Mouse (Mus musculus): ENCODE measurements around the gene Igsf3. TPM values are rescaled to one million over a fixed set of nuclear protein-coding genes. Genes with fewer than 3 reads are reported as not detected.

Igsf3 gene
- polyA plus RNA-seq, 1 experiment from 2014 or later = 35.3 TPM

DNA sequence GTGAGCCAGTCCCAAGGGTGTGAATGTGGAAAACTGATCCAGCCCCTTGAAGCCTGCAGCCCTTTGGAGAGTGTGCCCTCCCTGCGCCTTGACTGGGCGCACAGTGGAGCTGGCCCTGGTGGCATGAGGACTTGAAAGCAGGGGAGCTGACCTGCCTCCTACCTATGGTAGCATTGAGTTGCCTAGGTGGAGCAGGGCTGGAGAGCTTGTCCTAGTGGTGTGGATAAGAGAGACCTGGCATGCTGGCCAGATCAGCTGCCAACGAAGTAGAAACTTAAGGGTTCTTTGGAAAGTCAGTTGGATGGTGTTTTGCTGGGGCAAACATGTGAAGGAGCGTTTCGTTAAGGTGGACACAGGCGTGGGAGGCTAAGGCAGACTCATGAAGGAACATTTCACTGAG lies 105.1 kb downstream of the Igsf3 start:
- no peaks in the 10 kb centered on the region for H3K27me3 ChIP-seq (ENCODE audit: control insufficient read depth, insufficient read depth, low read length)
- no peaks in the 10 kb centered on the region for H3K4me1 ChIP-seq (ENCODE audit: control insufficient read depth, insufficient read depth, low read length)
- ATAC-seq (ENCODE audit: insufficient read depth, low FRiP score) = no peak
- 94% methylated on average over 6 of the region's 6 CpGs for WGBS
- H3K9me3 ChIP-seq (replicated peaks; ENCODE audit: control insufficient read depth, low read length) = no peaks in the 10 kb centered on the region
- no peak overlapping the region for H3K9ac ChIP-seq (ENCODE audit: low read length)
- H3K4me3 ChIP-seq (replicated peaks; ENCODE audit: low read length) = no peak overlapping the region
- no peaks in the 10 kb centered on the region for H3K36me3 ChIP-seq (ENCODE audit: control insufficient read depth, insufficient read depth, low read length)
- no peak overlapping the region for H3K27ac ChIP-seq (ENCODE audit: low read length)
- H3K4me2 ChIP-seq (ENCODE audit: low read depth, low read length) = no peak overlapping the region

DNA sequence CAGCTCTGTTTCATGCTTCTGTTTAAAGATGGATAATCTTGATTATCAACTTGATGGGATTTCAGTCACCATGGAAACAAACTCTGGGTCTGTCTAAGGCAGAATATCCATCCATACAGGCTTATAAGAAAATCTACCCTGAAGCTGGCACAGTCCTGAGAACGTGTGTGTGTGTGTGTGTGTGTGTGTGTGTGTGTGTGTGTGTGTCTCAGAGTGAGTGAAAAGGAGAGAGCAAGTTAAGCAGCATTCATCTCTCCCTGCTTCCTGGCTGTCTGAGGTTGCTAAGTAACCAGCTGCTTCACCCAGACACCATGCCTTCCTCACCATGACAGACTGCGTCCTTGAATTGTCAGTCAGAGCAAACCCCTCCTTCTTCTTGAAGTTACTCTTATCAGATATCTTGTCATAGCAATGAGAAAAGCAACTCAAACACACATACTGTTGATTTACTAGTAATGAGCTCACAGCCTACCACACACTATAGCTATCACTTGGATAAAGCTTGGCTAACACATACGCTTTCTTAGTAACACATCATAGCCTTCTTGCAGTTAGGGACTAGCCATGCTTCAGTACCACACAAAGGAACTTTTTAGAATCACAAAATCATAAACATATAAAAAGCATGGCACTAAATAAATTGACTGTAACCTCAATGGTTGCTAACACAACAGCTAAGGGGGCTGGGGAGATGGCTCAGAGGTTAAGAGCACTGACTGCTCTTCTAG lies 106.5 kb downstream of the Igsf3 start:
- WGBS = 58% methylated on average over 3 of the region's 3 CpGs
- no peaks in the 10 kb centered on the region for H3K9me3 ChIP-seq (replicated peaks; ENCODE audit: control insufficient read depth, low read length)
- no peaks in the 10 kb centered on the region for H3K4me1 ChIP-seq (ENCODE audit: control insufficient read depth, insufficient read depth, low read length)
- H3K4me3 ChIP-seq (replicated peaks; ENCODE audit: low read length) = no peak overlapping the region
- no peak overlapping the region for H3K4me2 ChIP-seq (ENCODE audit: low read depth, low read length)
- no peak overlapping the region for H3K27ac ChIP-seq (ENCODE audit: low read length)
- H3K27me3 ChIP-seq (ENCODE audit: control insufficient read depth, insufficient read depth, low read length) = no peaks in the 10 kb centered on the region
- no peak overlapping the region for H3K9ac ChIP-seq (ENCODE audit: low read length)
- no peak for ATAC-seq (ENCODE audit: insufficient read depth, low FRiP score)
- no peaks in the 10 kb centered on the region for H3K36me3 ChIP-seq (ENCODE audit: control insufficient read depth, insufficient read depth, low read length)

DNA sequence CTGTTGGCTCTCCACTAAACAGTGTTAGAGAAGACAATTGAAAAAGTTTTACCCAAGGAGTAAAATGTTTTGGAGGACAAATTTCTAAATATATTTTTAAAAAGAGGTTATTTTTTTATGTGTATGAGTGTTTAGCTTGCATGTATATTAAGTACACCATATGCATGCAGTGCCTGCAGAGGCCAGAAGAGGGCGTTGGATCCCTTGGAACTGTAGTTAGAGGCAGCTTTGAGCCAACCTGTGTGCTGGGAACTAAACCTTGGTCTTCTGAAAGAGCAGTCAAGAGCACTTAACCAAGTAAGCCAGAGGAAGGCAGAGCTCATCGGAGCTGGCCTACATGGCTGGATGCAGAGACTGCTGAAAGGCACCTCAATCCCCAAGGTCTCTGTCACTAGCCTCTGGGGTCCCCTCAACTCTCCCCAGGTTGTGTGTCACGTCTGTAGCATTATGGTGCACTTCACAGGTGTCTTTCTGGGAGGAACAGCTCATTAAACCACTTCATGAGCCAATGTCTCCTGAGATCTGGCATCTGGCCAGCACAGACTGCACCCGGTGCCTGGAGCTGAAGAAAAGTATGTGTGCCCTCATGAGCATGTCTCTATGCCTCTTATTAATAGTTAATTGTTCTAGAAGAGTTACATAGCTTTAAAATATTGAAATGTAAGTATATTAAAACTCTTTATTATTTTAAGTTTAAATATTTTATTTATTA lies 109.3 kb downstream of the Igsf3 start:
- no peak overlapping the region for H3K4me2 ChIP-seq (ENCODE audit: low read depth, low read length)
- H3K4me3 ChIP-seq (replicated peaks; ENCODE audit: low read length) = no peak overlapping the region
- WGBS = 38% methylated on average over 4 of the region's 4 CpGs
- H3K9me3 ChIP-seq (replicated peaks; ENCODE audit: control insufficient read depth, low read length) = no peaks in the 10 kb centered on the region; the same call in 1 of the 2 replicates
- ATAC-seq (ENCODE audit: insufficient read depth, low FRiP score) = no peak
- H3K36me3 ChIP-seq (ENCODE audit: control insufficient read depth, insufficient read depth, low read length) = no peaks in the 10 kb centered on the region
- no peaks in the 10 kb centered on the region for H3K27me3 ChIP-seq (ENCODE audit: control insufficient read depth, insufficient read depth, low read length)
- no peak overlapping the region for H3K9ac ChIP-seq (ENCODE audit: low read length)
- H3K27ac ChIP-seq (ENCODE audit: low read length) = no peak overlapping the region
- H3K4me1 ChIP-seq (ENCODE audit: control insufficient read depth, insufficient read depth, low read length) = no peaks in the 10 kb centered on the region

DNA sequence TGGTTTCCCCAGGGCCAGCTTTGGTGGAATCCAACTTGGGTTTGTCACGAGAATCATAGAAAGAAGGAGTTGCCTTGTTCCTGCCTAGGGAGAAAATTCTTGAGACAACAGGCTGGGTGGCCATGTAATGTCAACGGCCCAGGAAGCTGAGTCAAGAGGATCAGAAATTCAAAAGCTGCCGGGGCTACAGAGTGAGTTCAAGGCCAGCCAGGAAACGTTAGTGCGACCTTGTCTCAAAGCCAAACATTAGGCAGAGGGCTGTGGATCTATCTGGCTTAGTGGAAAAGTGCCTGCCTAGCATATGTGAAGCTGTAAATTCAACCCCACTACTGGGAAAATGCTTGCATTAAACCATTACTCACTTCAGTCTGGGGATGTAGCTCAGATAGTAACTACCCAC lies 110.6 kb downstream of the Igsf3 start:
- no peaks in the 10 kb centered on the region for H3K36me3 ChIP-seq (ENCODE audit: control insufficient read depth, insufficient read depth, low read length)
- no peaks in the 10 kb centered on the region for H3K4me1 ChIP-seq (ENCODE audit: control insufficient read depth, insufficient read depth, low read length)
- H3K27me3 ChIP-seq (ENCODE audit: control insufficient read depth, insufficient read depth, low read length) = no peaks in the 10 kb centered on the region
- no peak for ATAC-seq (ENCODE audit: insufficient read depth, low FRiP score)
- WGBS = 65% methylated on average over 5 of the region's 5 CpGs
- no peak overlapping the region for H3K4me2 ChIP-seq (ENCODE audit: low read depth, low read length)
- no peak overlapping the region for H3K9ac ChIP-seq (ENCODE audit: low read length)
- no peaks in the 10 kb centered on the region; the same call in 1 of the 2 replicates for H3K9me3 ChIP-seq (replicated peaks; ENCODE audit: control insufficient read depth, low read length)
- H3K27ac ChIP-seq (ENCODE audit: low read length) = no peak overlapping the region
- no peak overlapping the region for H3K4me3 ChIP-seq (replicated peaks; ENCODE audit: low read length)

DNA sequence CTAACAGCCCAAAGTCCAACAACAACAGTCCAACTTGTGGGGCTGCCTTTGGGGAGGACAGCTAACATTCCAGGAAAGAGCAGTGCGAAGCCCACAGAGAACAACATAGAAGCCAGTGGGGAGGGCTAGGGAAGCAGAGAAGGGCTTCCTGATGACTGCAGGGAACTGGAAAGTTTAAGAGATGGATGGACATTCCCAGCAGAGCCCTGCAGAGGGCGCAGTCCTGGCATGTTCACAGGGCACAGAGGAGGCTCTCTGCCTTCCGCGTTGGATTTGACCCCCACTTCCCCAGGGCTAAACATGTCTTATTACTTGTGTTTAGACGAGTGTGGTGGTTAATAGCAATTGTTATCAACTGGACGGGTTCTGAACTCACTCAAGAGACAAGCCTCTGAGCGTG lies 111.3 kb downstream of the Igsf3 start:
- H3K36me3 ChIP-seq (ENCODE audit: control insufficient read depth, insufficient read depth, low read length) = no peaks in the 10 kb centered on the region
- no peaks in the 10 kb centered on the region; the same call in 1 of the 2 replicates for H3K9me3 ChIP-seq (replicated peaks; ENCODE audit: control insufficient read depth, low read length)
- no peak overlapping the region for H3K27ac ChIP-seq (ENCODE audit: low read length)
- H3K4me3 ChIP-seq (replicated peaks; ENCODE audit: low read length) = no peak overlapping the region
- H3K27me3 ChIP-seq (ENCODE audit: control insufficient read depth, insufficient read depth, low read length) = no peaks in the 10 kb centered on the region
- no peak for ATAC-seq (ENCODE audit: insufficient read depth, low FRiP score)
- H3K4me2 ChIP-seq (ENCODE audit: low read depth, low read length) = no peak overlapping the region
- H3K9ac ChIP-seq (ENCODE audit: low read length) = no peak overlapping the region
- H3K4me1 ChIP-seq (ENCODE audit: control insufficient read depth, insufficient read depth, low read length) = no peaks in the 10 kb centered on the region
- 72% methylated on average over 7 of the region's 7 CpGs for whole genome bisulfite sequencing

DNA sequence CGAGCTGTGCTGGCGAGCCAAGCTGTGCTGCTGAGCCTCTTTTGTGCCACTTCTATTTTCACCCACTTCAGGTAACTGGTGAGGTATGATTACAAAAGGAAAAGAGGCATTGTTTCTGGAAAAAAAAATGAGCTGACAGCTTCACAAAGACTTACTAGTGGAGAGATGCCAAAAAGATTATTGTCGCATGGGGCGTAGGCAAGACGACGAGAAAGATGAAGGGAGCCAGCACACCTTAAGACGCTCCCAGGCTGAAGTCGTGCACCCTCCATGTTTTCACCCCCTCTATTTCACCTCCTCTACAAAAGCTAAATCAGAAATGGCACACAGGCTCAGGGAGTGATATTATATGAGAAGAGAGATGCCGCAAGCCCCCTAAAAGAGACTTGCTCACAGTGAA lies 113.6 kb downstream of the Igsf3 start:
- Histone ChIP-seq H3K27me3 (ENCODE audit: control insufficient read depth, insufficient read depth, low read length) (no peaks in the 10 kb centered on the region), H3K27ac (ENCODE audit: low read length) (no peak overlapping the region), H3K36me3 (ENCODE audit: control insufficient read depth, insufficient read depth, low read length) (no peaks in the 10 kb centered on the region), H3K4me1 (ENCODE audit: control insufficient read depth, insufficient read depth, low read length) (no peaks in the 10 kb centered on the region), H3K4me3 (replicated peaks; ENCODE audit: low read length) (no peak overlapping the region), H3K9ac (ENCODE audit: low read length) (no peak overlapping the region), H3K9me3 (replicated peaks; ENCODE audit: control insufficient read depth, low read length) (no peaks in the 10 kb centered on the region; the same call in 1 of the 2 replicates), H3K4me2 (ENCODE audit: low read depth, low read length) (no peak overlapping the region)
- no peak for ATAC-seq (ENCODE audit: insufficient read depth, low FRiP score)
- 75% methylated on average over 9 of the region's 9 CpGs for WGBS

DNA sequence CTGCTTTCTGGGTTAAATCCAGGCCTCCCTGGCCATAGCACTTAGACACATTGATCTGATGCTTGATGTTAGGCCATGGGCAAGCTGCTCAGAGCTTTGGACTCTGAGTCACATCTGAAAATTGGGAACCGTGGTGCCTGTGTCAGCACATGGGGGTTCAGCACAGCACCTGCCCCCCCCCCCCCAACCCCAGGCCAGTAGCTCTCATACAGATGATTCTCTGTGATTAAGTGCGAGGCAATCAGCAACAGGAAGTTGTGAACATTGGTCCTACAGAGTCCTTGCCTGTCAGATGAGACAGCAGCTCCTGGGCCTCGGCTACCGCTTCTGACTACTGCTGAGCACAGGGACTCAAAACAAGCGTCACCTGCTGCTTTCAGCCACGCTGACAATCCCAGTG lies 116.0 kb downstream of the Igsf3 start:
- no peaks in the 10 kb centered on the region; the same call in 1 of the 2 replicates for H3K9me3 ChIP-seq (replicated peaks; ENCODE audit: control insufficient read depth, low read length)
- no peaks in the 10 kb centered on the region for H3K27me3 ChIP-seq (ENCODE audit: control insufficient read depth, insufficient read depth, low read length)
- no peaks in the 10 kb centered on the region for H3K4me1 ChIP-seq (ENCODE audit: control insufficient read depth, insufficient read depth, low read length)
- no peak overlapping the region for H3K4me2 ChIP-seq (ENCODE audit: low read depth, low read length)
- H3K36me3 ChIP-seq (ENCODE audit: control insufficient read depth, insufficient read depth, low read length) = no peaks in the 10 kb centered on the region
- 82% methylated on average over 6 of the region's 6 CpGs for WGBS
- H3K9ac ChIP-seq (ENCODE audit: low read length) = no peak overlapping the region
- no peak for ATAC-seq (ENCODE audit: insufficient read depth, low FRiP score)
- no peak overlapping the region for H3K4me3 ChIP-seq (replicated peaks; ENCODE audit: low read length)
- no peak overlapping the region for H3K27ac ChIP-seq (ENCODE audit: low read length)

DNA sequence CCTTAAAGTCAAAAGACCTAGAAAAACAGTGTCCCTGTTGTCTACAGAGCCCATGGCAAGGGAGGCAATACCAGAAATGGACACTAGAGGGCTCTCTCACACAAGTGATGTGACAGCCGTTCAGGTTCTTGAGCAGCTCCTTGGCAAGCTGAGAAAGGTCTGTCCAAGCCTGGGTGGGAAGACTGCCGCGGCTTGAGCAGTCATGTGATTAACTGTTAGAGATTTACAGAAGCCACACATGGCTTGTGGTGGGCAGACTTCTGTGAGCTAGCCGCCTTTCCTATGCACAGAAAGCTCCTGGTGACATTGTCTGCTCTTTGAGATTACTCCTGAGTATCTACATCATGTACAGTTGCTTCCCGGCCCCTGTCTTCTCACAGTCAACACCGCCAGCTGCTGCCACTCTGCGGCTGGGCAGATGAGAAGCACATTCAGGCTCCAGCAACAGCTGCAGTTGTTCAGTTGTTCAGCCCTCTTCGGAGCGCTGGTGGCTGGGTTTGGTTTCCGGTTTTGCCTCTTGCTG lies 117.1 kb downstream of the Igsf3 start:
- 35% methylated on average over 10 of the region's 10 CpGs for WGBS
- Histone ChIP-seq H3K4me1 (ENCODE audit: control insufficient read depth, insufficient read depth, low read length) (no peaks in the 10 kb centered on the region), H3K9ac (ENCODE audit: low read length) (no peak overlapping the region), H3K9me3 (replicated peaks; ENCODE audit: control insufficient read depth, low read length) (no peaks in the 10 kb centered on the region), H3K27me3 (ENCODE audit: control insufficient read depth, insufficient read depth, low read length) (no peaks in the 10 kb centered on the region), H3K4me3 (replicated peaks; ENCODE audit: low read length) (no peak overlapping the region), H3K4me2 (ENCODE audit: low read depth, low read length) (no peak overlapping the region), H3K36me3 (ENCODE audit: control insufficient read depth, insufficient read depth, low read length) (no peaks in the 10 kb centered on the region), H3K27ac (ENCODE audit: low read length) (no peak overlapping the region)
- peak; percentile 79 for ATAC-seq (ENCODE audit: insufficient read depth, low FRiP score)

DNA sequence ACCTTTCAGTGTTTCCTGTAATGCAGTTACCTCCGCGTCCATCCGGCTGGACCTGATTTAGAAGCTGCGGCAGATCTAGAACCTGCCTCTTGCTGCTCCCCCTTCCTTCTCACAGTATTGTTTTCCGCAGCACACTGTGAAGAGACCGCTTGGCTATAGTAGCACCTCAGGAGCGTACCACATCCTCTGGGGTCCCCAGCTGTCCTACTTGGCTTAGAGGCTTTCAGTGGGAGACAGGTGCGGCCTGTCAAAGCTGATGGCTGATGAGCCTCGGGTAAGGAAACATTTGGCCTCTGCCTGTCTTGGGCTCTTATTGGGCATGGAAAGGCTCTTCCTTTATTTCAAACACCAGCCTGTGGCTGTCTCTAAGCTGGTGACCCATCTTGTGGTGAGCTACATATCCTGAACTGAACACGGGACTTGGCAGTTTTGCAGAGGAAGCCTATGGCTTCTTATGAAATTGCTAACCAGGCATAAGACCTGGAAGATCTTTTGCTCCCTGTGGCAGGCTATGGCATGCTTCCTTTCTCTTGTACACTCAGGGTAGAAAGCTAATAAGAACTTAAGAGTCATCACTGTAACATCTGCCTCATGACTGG lies 120.6 kb downstream of the Igsf3 start:
- no peaks in the 10 kb centered on the region for H3K36me3 ChIP-seq (ENCODE audit: control insufficient read depth, insufficient read depth, low read length)
- no peak overlapping the region for H3K4me2 ChIP-seq (ENCODE audit: low read depth, low read length)
- 81% methylated on average over 10 of the region's 10 CpGs for whole genome bisulfite sequencing
- H3K9me3 ChIP-seq (replicated peaks; ENCODE audit: control insufficient read depth, low read length) = no peaks in the 10 kb centered on the region
- no peaks in the 10 kb centered on the region for H3K27me3 ChIP-seq (ENCODE audit: control insufficient read depth, insufficient read depth, low read length)
- H3K4me1 ChIP-seq (ENCODE audit: control insufficient read depth, insufficient read depth, low read length) = no peaks in the 10 kb centered on the region
- H3K9ac ChIP-seq (ENCODE audit: low read length) = no peak overlapping the region
- H3K27ac ChIP-seq (ENCODE audit: low read length) = no peak overlapping the region
- no peak for ATAC-seq (ENCODE audit: insufficient read depth, low FRiP score)
- H3K4me3 ChIP-seq (replicated peaks; ENCODE audit: low read length) = no peak overlapping the region
